Mouse (Mus musculus) frontal cortex, adult (tissue): Measurements from ENCODE around the gene Stox2.

Experiments
- ATAC-seq: cut with Nextera tagmentation; 2 replicates; pipeline ENCODE4 v1.9.2; 2017; ENCODE audit warnings: mild to moderate bottlenecking, moderate library complexity, mixed read lengths; ENCODE audit not compliant: low TSS enrichment

The Stox2 gene

DNA sequence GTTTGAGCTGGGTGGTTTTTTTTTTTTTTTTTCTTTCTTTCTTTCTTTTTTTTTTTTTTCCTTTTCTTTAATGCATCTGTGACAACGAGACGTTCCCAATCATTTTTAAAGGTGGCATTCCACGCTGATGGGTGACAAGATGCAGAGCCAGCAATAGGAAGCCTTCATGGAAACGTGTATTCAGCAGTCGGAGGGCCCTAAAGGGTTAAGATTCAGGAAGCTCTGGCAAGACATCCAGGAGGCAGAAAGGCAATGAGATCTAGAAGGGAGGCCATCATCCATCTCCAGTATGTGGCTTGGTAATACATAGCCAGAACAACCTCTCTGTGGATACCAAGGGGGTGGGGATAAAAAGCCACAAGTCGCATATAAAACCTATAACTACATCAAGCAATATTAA is 156.5 kb downstream of the Stox2 start:
- ATAC-seq: no peak

DNA sequence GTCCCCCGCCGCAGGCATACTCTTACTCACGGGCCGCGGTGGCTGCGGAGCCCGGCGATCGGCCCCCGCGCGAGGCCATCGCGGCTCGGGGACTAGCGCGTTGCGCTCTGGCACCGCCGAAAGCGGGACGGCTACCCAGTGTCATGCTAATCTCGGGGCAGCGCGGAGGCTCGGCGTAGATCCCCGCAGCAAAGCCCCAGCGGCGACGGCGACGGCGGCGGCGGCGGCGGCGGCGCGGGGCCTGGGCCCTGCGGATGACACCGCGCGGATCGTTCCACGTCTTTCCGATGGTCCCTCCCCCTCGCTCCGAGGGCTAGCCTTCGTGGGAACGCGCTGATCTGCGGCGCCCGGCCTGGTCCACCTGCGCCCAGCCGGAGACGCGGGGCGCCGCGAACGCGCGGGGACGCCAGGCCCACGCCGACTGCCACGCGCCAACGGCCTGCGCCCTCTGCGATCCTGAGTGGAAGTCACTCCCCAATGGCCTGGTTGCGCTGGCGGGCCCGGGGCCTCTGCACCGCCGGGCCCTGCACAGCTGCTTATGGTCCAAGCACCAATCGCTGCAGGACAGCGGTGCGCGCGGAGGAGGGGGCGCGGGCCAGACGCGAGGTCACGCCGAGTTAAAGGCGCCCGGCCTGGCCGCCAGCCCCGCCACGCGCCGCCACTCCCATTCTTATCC is 157.2 kb downstream of the Stox2 start:
- peak; percentile 47 for ATAC-seq

DNA sequence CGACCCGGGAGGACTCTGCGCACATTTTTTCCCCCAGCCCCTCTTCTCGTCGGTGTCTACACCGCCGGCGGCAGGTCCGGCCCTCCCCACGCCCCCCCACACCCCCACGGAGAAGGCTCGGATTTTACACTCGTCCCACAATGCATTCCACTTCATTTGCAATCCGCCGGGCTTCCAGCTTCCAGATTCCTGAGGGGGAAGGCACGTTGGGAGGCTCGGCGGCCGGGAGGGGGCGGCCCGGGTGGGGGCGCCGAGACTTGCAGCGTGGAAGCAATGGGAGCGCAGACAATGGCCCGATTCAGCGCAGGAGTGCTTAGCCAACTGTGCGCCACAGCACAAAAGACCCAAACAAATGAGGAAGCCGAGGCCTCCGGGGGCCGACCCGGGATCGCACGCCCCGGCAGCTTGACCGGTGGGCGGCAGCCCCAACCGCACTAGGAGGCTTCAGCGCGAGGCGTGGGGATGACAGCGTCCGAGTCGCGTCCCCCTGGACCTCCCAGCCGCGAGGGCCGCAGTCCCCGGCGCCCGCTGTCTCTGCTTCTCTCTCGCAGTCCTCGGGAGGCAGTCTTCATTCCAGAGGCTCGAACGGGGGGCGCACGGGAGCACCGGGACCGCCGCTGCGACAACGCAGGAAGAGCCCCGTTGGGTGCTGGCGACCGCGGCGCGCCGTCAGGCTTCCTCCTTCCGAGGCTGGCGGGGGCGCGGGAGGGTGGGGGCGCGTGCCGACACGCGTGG is 157.9 kb downstream of the Stox2 start:
- ATAC-seq: peak; percentile 47

DNA sequence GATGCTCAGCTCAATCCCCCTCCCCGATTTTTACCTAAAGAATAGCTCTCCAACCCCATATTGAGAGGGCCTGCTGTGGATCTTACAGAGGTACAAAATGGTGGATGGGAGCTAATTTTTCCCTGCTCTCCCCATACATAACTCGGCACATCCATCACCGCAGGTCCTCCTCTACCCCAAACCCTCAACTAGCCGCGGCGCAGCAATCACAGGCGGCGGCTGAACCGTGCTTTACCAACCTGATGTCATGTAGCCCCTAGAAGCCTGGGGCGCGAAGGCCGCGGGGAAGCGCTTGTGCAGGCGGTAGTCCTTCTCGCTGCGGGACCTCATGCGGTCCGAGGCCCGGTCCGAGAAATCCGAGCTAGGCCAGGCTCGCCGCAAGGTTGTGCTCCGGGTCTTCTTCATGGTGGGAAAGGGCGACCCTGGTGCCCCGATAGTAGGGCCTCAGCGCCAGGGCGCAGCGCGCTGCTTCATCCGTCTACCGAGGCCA is 158.5 kb downstream of the Stox2 start:
- ATAC-seq: peak; percentile 10

DNA sequence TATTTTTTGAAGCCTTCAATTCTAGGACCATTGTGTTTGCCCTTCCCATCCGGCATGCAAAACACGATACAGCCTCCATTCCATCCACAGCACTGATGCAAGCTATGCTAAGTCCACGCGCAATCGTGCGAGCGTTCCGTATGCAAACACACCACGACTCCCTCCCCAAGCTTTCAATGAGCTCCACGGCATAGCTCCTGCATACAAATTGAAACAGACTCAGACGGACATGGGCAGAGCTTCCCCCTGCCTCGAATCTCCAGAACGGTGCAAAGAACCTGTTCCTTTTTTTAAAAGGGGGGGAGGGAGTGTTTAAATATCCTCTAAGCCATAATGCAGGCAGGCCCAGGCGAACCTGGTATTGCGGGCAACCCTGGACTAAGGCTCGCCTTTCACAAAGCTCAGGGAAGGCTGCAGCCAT is 159.0 kb downstream of the Stox2 start:
- ATAC-seq: peak; percentile 29

DNA sequence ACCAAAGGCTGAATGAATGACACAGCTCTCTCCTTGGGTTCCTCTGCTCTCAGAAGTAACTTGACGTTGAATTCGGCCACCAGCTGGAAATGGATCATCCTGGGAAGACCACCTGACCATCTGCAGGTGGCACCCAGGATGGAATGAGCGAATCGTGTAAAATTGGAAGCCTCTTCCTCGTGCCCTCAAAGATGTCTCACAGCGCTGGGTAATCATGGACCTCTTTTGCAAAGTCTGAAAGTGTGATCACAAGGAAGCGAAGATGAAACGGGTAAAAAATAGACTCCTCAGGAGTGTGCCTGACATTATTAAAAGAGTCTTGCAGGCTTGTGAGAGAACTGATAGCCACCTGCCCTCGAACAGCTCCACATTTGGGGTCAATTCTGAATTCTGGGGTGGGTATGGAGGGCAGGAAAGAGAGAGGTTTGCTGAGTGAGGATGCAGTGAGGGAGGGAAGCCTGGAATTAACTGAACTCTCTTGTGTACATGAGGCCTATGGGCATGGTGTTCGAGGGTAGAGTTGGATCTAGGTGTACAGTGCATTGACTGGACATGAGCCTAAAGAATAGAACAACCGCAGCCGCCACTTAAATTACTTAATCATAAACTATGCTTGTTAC is 160.0 kb downstream of the Stox2 start:
- no peak for ATAC-seq

GRCm38 (mm10) chr8:47285435-47285834 is 160.7 kb downstream of the Stox2 start:
- ATAC-seq: no peak

- no peak for ATAC-seq
Observed at GRCm38 (mm10) chr8:47284329-47285326, 161.5 kb downstream of the Stox2 start.

GRCm38 (mm10) chr8:47279898-47280297 is 166.3 kb downstream of the Stox2 start:
- ATAC-seq: peak; percentile 64

GRCm38 (mm10) chr8:47278211-47278610 is 168.0 kb downstream of the Stox2 start:
- no peak for ATAC-seq

DNA sequence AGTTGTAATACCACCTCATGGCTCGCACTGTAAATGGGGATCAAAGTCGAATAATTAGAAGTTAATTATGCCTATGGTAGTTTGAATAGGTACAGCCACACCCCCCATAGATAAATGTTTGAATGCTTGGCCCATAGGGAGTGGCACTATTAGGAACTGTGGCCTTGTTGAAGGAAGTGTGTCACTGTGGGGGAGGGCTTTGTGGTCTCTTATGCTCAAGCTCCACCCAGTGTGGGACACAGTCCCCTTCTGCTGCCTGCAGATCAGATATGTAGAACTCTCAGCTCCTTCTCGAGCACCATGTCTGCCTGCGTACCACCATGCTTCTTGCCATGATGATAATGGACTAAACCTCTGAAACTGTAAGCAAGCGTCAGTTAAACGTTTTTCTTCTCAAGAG is 177.2 kb downstream of the Stox2 start:
- no peak for ATAC-seq

DNA sequence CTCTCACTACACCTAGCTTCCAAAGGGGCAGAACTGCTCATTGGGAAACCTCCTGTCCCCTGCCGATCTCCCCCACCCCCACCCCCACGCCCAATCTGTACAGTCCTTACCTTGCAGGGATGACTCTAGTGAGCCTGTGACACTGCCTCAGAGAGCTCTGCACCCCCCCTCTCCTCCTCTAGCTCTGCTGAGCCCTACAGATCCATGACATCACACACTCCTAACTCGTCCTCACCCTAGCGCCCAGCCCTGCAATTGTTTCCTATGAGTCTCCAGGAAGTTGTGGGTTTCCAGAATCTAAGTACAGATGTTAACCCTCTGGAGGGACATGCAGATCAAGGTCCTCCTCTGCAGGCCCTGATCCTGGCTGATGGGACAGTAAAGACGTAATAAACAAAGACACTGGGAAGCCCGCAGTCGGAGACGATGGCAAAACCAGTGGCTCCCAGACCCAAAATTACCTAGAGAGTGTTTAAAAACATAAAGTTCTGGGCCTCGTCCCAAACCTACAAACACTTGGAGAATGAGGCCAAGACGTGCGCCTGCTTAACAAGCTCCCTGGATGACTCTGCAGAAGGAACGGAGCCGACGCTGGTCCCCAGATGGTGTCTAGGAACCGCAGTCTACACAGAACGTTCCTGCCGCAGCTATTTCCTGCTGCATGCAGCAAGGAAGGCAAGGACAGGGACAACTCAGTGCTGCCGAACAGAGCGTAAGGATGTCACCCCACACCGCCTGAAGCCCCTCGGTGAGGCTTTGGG is 177.9 kb downstream of the Stox2 start:
- ATAC-seq: peak; percentile 95

DNA sequence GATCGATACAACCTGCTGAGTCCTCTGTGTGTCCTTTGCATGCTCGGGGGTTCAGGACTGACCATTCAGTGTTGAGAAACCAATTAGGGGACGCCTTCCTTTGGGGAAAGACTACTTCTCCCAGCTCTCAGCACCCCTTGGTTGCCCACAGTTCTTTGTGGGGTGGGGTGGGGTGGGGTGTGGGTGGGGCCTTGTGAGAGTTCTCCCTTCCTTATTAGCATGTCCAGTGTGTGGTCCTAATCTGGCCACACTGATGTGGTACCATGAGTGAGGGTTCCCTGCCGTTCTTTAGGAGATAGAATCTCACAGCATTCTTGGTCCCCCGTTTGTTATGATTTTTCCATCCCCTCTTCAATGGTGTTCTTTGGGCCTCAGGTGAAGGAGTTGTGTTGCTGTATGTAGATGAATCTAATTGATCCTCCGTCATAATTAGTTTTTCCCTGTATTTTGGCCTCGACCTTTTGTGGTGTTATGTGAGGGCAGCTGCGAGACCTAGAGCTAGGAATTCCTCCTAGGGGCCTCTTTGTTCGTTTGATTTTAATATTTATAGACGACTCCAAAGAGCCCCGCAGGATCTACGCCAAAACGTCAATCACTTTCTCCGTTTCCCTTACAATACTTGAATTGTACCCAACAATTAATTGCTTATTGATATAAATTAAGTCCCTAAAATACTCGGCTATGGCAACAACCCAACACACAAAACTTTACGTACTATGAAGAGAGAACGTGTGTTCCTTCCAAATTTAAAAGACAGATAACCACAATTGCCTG is 182.9 kb downstream of the Stox2 start:
- no peak for ATAC-seq

DNA sequence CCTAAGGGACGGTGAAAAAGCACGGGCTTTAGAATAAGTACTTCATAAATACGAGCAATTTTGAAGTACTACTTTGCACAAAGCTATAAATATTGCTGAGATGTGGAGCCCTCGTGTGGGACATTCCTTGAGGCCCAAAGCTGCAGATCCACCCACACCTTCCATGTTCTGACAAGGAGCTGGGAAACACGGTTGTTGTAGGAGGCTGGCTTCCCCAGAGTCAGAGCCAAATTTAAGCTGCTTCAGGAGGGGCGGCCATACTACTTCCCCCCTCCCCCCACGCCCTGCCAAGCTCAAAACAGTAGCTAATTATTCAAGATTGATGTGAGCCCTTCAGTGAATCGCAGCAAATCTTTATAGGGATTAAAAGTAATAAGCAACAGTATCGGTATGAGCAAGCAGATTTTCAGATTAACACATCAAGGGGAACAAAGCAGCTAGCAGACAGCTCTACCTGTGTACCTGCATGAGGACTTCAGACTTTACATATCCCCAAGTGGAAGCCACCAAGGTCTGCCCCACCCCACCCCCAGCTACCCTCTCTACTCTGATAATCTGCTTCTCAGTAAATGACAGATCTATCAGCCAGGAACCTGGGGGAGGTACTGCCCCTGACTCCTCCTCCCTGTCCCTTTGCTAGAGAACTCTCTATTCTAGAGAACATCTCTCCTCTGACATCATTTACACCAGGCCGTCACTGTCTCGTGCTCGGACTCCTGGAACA is 185.2 kb downstream of the Stox2 start:
- ATAC-seq: peak; percentile 91

DNA sequence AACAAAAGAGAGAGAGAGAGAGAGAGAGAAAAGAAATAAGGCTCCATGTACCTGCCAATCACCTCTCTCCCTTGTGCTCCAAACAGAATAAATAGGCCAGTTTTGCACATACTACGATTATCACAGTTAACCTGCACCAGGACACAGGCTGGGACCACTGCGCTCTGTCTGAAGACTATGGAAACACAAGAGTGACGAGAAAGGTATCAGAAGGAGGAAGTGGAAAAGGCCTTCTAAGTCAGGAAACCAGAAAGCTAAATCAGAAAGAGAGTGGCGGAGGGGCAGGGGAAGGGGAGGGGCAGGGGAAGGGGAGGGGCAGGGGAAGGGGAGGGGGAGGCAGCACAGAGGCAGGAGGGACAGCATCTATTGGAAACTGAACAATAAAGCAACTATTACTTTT is 195.3 kb downstream of the Stox2 start:
- ATAC-seq: no peak

DNA sequence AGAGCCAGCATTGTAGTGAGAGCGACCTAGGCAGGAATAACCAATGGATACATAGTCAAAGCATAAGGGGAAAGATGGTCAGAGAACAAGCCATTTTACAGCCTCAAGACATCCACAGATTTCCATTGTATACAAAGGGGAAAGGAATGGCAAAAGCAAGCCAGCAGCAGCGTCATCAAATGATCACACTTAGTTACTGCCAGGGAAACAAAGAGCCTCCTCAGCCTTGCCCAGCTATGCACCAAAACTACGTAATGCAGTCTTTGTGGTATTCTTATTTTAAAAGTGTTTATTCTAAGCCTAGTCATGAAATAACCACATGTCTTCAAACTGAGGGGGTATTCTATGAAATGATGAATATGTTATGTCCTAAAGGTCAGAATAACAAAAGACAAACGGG is 201.0 kb downstream of the Stox2 start:
- no peak for ATAC-seq

GRCm38 (mm10) chr8:47244202-47244601 is 202.0 kb downstream of the Stox2 start:
- ATAC-seq: peak; percentile 58

DNA sequence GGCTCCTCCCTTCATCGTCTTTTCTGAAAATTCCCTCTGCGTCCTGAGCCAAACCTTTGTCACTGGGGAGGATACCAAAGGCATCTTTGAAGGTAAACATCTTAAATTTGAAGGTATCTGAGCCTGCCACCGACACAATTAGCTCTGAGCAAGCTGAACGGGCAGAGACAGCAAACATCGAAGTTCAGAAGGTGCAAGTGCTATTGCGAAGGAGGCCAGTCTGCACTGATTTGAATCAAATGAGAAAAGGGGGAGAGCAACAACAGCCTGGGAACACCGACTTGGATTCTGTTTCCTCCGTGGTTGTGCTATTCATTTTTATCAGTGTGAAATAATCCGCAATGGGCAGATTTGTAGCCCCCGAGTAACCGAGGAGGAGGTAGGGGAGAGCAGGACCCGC is 202.5 kb downstream of the Stox2 start:
- ATAC-seq: peak; percentile 14; the same call in 1 of the 2 replicates

- ATAC-seq: no peak
Observed at GRCm38 (mm10) chr8:47243016-47243630, 203.0 kb downstream of the Stox2 start.
